Mouse (Mus musculus) heart, adult 11 months (tissue): ENCODE measurements at regions not wholly inside any gene's neighbourhood (a gene's known extent, or its start where the extent isn't known, plus 50 kb on each side); places are given as distances from the start of the nearest gene placed in this dataset.

ENCODE experiments used
- DNase-seq: peaks from one replicate; pipeline ENCODE4 v3.0.0; 2022

DNA sequence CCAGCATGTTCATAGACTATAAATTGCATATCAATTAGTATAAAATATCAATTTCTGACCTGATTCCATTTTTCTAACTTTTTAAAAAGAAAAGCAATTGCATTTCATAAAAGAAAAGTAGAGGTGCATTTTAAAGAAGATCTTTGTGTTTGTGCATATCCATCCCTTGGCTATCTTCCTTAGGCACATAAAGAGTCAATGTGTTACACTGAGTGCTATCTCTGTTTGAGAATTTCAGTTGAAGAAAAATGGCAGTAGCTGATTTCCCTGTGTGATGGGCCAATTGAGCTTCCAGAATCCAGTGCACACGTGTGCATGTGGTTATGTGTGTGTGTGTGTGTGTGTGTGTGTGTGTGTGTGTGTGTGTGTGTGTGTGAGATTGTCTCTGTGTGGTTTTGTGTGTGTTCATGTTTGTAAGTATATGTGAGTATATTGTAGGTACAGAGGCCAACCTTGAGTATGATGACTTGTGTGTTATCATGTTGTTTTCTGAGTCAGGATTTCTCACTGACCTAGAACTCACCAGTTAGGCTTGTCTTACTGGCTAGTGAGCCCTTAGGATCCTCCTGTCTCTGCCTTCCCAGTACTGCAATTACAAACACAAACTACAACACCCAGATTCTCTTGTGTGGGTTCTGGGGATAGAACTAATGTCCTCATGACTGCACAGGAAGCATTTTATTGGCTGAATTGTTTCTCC is 249.6 kb downstream of the Cdk5rap2 start:
- DNase-seq = no peak

DNA sequence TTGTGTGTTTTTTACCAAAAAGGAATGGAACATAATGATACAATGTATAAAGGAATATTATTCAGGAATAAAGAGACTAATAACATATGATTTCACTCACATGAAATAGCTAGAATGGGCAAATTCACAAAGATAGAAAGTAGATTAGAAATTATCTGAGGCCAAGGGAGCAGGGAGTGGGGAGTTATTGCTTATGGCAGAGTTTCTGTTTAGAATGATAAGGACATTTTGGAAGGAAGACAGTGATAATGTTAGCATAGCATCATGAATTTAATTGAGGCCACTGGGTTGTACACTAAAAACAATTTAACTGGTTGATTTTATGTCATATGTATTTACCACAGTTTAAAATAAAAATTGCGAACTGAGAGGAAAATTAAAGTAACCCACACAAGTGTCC is 250.2 kb downstream of the Cdk5rap2 start:
- no peak for DNase-seq

DNA sequence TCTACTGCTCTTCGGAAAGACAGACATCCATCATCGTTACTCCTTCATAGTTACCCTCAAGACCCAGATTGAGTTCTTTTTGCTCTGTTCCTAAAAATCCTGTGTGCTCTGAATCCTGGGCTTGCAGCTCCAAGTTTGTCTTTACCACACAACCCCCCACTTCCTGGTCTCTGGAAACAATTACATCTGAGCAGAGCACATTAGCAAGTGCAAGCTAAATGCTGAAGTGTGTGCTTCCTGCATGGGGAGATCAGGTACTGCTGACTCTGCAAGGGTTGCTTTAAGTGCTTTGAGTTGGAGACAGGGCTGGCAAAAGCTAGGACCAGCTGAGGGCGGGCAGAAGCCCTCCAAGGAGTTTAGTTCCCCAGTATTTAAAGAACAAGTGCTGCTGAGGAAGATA is 257.1 kb downstream of the Cdk5rap2 start:
- peak; percentile 77 for DNase-seq

DNA sequence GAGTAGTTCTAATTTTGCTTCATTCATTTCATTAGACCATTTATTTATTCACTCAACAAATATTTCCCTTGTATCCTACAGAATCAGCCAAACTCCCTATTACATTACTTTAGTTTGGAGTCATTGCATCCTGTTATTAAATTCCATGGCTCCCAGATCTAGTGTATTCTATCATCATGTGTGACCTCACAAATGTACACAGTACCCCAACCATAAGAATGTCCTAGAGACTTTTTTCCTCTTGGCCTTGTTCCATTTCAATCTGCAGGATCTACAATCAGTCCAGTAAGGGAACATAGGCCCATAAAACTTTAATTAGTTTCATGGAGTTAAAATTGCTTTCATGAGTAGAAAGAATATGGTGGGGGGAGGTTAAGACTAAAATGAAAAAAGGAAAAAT is 301.2 kb downstream of the Cdk5rap2 start:
- no peak for DNase-seq

DNA sequence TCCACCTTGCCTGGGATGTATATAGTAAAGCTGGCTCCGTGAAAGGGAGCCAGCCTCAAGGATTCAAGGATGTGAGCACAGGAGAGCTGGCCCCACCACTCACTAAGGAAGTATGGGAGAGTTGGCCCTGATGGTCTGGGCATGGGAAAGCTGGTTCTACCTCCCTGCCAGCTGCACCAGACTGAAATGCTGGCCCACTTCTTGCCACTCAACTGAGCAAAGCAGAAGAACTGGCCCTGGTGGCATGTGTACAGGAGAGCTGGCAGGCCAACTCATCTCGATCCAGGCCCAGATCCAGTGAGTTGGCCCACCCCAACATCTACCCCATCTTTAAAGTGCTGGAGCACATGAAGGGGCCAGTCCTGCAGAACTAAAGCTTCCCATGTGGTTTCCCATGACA is 304.5 kb downstream of the Cdk5rap2 start:
- DNase-seq = peak; percentile 84

DNA sequence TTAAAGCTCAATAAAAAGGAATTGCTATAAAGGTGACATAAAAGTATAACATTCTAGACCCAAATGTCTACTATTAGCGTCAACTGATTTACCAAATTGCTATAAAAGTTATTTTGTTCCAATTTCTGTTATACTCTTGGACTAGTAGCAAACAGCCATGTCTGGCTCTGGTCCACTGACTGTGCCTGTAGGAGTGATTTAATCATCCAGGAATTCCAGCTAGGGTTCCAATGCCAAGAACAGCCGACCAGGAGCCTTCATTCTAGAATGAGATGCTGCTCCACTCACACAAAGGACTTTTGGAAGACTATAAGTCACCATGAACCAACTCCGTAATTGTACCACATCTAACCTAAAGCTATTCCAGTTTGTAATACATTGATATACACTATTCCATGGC is 312.9 kb downstream of the Cdk5rap2 start:
- DNase-seq = peak; percentile 90

DNA sequence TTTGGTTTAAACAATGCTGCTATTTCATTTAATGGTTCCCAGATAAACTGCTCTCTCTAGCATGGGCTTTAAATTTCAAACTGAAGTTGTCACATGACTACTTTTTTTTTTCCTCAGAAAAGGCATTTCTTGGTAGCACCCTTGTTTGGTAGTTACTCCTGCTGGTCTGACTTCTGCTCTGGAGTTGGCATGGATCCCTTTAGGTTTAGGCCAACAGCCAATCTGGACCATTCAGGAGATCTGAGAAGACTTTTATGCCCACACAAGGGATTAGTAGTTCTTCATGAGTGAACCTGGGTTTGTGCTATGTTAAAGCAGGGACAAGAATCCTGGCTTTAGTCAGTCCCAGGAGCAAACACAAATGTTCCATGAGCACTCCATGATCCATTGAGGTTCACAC is 332.0 kb downstream of the Cdk5rap2 start:
- DNase-seq = peak; percentile 10

DNA sequence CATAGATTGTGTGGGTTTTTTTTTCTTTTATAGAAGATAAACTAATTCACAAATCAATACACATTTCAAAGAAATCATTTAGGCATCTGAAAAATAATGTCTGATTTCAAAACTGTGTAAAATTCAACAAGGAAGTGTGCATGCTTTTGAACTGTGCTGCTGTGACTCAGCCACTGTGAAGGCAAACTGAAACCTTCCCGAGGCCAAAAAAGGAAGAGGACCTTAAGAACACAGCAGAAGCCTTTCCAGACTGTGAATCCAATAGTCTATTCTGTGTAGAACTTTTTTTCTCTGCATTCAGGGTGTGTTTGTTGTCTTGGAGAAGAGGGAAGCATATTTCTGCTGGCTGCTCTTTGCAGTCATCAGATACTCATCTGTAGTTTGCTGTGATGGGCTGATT is 347.7 kb downstream of the Cdk5rap2 start:
- DNase-seq = peak; percentile 45

DNA sequence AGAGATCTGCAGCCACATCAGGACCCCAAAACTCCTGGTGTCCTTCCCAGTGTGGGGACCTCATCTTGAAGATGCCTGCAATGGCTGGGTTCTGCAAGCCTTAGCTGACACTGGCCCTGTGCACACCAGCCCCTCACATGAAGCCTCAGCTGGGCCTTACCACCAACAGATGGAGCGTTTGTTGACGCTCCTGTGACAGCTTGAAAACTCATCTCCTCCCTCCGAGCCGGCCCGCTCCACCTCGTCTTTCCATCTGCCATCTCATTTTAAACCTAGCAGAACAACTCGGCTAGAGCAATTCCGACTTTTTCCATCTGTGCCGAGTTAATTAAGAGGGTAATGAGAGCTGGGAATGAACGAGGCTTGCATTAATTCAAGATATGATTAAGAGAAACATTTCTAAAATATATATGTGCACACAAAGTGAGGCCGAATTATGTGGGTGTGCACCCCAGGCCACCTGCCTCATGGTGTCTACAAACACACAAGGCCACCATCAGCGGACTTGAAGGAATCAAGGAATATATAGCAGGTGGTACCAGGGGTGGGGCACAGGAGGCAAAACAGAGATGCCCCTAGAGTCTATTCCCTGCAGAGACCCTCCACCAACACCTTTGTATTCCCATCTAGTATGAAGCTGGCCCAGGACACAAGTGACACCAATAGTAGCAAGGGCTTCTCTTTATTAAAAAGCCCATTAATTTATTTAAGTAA is 351.3 kb downstream of the Cdk5rap2 start:
- DNase-seq = no peak

DNA sequence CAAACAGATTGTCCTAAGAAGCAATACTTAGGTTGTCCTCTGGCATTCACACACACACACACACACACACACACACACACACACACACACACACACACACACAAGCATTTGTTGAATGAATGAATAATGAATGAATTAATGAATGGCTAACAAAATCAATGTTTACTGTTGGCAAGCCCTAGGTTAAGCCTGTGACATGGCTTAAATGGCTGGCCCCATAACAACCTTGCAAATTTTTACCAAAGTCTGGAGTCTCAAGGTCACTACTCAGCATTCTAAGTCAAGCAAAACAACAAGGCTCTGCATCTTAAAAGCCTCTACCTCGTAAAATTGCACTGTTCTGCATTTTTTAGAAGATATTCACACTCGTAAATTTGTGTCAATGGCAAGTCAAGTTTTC is 357.1 kb downstream of the Cdk5rap2 start:
- DNase-seq = no peak

DNA sequence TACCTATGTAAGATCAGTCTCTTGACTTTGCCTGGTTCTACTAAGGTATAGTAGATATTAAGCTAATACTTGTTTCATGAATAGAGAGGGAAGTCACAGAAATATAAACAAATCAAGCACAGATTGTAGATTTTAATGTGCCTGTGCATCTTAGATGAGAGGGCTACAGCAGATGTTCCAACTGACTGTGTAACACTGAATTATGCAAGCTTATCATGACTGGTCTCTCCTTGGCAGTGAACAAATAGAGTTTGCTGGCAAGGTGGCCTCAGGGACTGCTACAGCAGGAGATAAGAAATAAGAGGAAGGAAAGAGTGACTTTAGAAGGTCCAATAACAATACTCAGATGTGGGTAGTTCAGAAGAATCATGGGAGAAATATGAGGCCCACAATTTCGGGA is 372.0 kb downstream of the Cdk5rap2 start:
- peak; percentile 72 for DNase-seq

DNA sequence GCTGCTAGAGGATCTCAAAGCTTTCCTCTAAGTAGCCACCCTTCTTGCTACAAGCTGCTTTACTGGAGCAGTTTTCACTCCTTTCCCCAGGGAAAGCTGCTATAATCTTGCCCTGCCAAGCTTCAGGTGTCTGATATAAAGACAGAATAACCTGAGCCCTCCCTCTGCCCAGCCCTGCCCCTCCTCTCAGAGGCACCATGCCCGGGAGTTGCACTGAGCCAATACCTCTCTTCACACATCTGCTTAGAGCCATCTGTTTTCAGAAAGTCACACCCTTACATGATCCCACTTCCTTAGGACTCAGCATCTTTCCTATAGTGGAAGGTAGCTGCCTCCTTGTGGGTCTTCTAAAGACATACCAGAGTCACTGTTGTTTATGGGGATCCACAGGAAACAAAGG is 374.3 kb downstream of the Cdk5rap2 start:
- peak; percentile 40 for DNase-seq

DNA sequence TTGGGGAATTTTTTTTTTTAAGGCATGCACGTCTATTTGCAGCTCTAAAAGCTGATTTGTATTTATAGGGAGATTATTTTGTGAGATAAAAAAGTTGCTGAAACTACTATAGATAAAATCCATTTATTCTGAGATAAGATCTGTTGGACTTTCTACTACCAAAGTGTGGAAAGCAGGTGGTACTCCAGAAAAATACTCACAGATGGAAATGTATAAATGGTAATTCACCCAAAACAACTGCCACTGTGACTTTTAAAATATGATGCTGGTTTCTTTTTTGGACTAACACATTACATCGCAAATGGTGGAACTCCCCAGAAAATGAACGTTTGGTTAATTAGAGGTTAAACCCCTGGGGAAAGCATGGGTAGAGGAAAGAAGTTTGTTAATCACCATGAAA is 377.7 kb downstream of the Cdk5rap2 start:
- DNase-seq = no peak

DNA sequence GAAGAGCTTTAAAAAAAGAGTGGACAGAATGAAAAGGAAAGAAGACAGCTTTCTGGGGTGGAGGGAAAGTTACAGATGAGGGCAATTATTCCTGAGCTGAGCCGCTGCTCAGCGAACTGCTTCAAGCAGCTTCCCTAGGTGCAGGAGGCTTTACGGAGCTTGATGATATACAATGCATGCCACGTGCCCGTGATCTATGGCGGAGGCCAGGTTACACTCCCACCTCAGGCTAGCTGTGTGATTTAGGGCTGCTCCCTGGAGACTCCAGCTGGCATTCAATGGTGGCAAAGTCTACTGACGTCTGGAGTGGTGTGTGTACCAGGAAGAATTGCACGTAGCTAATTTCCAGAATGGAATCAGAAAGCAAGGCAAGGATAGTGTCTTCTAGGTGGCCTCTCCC is 383.4 kb downstream of the Cdk5rap2 start:
- no peak for DNase-seq

DNA sequence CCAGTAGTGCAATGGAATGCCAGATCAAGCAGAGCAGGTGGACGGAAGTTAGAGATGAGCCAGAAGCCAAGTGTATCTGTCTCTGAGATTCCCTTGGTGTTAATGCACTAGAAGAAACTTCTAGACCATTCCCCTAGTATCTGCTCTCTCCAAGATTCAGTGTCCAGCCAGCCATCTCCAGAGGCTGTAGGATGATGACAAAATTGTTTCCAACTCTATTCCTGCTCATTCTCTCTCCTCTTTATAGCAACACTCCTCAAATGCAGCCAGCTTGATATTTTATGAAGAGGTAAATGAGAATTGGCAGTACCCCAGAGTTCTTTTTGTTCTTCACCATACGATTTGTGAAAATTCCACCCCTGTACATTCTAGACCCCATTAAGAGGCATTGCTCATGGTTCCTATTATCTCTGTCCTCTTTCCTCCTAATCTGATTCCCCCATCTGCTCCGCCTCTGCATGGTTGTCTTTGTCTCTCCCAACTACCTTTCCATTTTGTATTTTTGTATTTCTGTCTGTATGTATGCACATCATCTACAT is 385.3 kb downstream of the Cdk5rap2 start:
- peak; percentile 66 for DNase-seq

DNA sequence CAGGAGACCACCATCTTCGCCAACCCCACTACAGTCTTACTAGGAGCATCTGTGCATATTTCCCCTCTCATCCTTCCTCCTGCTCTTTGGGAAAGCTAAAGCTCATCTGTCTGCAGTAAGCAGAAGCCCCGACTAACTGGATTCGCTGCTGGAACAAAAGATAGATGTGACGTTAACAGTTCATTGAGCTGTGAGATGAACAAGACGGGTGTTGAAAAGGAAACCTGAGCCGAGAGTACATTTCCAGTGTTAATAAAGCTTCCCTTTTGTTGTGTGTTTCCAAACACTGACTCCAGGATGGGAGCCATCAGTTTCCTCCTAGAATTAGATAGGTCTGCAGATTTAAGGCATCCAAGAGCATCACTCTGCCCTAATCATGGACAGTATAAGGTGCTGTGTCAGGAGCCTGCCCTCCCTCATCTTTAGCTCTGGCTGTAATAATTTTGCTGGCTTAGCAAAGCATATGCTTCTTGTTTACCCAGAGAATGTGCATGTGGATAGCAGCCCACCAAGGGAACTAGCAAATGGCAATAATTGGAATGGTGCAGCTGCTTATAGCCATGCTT is 389.3 kb downstream of the Cdk5rap2 start:
- DNase-seq = no peak

DNA sequence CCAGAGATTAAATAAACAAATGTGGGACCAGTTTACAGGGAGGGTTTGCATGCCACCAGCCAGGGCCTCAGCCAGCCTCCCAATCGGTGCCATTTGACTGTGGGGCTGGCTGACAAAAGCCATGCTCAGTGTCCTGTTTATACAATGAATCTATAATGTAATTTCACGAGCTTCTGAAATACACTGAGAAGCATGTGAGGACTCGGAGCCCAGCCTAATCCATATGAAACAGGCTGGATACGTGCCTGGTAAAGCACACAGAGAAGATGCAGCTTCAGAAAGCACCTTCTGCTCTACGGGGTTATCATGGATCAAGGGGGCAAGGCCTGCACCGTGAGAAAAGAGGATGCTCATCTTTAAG is 398.0 kb downstream of the Cdk5rap2 start:
- no peak for DNase-seq

DNA sequence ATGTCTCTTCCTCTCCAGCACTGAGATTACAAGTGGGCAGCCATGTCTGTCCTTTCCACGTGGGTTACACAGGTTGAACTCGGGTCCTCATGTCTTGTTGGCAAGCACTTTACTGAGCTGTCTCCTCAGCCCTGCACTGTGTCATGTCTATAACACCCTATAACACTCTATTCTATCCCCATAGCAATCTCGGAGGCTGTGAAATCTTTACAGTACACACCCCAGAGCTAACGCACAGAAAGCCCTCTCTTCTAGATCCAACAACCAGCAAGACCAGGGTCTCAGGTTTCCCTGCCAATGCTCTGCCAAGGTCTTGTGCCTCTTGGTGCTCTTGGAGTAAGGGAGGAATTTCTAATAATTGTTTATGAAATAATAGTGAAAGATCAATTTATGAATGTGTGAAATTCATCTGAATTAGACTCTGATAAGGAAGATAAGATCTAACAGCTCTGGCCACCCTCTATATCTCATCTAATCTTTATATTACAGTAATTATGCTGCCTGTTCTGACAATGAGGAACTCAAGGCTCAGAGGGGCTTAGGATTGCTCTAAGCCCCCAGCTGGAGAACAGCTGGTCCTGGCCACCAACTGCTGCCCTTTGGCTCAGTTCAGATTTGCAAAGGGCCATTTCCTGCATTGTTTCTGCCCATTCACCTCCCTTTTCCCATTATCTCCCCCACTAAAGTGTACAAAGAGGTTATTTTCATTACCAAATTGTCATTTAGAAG is 398.6 kb downstream of the Cdk5rap2 start:
- DNase-seq = no peak

DNA sequence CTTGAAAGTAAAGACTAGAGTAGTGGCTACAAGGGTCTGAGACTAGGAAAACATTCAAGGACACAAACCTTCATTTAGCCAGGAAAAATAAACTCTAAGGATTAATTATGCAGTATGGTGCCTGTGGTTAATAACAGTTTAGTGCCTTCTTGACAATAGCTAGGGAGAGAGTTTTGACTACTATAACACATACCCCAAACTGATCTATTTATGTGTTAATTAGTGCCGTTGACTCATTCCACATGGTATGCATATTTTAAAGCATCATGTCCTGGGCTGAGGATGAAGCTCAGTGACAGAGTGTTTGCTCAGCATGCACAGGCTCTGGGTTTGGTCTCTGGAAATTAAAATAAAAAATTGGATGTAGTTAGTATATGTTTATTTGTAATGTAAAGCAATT is 399.8 kb downstream of the Cdk5rap2 start:
- no peak for DNase-seq

DNA sequence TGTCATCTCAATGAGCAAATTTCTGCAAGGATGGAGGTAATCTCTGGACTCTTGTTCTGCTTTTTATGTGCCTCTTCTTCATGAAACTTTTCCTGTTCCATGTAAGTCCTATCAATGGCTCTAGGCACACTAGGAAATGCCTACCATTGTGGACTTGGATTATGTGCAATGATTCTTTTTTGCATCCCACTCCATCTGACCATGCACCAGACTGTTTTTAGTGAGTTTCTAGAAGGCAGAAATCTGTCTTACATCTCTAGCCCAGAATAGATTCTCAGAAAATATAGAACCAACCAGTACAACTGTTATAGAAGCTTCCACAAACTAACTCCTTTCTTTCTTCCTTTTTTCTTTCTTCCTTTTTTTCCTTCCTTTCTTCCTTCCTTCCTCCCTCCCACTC is 405.3 kb downstream of the Cdk5rap2 start:
- DNase-seq = no peak

DNA sequence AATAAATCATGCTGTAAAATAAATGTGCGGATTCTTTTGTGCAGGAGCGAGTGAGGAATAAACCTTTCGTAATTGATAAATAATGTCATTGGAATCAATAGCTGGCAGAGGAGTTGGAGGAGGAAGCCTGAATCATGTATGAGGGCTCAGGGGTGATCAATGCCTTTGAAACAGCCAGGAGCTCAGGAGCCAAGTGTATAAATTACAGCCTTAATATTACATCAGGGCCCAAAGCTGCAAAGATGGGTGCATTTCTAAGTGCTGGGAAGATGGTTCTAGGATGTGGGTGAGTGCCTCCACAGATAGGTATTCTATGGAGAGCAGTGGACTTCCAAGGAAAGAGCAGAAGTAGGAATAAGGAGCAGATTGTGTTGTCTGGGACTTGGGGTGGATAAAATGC is 417.0 kb downstream of the Cdk5rap2 start:
- peak; percentile 64 for DNase-seq

DNA sequence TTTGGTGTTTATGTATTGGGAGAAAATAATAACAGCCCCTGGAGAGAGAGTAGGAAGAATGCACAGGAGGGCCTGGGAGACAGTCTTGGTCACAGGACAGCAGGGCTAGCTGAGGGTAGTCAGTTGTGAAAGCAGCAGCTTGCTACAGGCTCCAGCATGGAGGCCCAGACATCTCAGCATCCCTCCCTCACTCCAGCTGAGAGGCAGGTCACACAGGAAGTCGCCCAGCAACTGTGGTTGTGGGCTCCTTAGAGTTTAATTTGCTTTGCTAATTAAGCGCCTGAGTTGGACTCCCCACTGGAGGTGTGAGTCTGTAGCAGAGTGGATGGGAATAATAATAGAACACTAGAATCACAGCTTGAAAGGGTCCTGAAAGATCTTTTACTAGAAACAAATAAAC is 436.0 kb downstream of the Cdk5rap2 start:
- peak; percentile 45 for DNase-seq

DNA sequence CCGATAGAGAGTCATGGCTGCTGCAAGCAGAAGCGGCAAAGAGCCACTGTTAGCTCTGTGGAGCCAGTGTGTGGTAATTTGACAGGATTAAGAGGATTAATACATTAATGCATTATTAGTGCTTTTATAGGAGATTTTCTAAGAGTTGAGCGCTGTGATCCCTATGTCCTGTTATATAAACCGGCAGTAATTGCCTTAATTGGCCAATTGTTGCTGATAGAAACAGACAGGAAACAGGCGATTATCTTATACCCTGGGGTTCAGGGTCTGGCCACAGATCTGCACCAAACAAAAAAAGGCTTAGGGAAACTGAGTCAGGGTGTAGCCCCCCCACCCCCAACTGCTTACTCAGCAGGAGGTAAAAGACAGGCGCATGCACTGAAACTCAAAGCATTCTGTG is 436.7 kb downstream of the Cdk5rap2 start:
- DNase-seq = peak; percentile 73

DNA sequence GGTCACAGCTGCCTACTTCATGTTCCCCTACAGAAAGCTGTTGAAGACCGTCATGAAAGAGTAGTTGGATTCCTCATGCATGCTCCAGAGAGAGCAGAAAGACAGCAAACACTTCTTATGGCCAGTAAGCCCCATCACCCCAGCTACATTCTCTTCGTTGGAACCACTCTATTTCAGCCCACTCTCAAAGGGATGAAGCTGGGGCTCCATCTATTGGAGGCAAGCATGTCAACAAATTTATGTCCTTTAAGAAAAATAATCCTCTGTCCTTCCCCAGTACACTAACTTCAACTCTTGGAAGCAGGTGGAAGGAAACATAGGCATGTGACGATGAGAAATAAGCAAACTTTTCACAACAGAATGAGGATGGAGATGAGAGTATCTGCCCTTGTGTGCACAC is 438.5 kb downstream of the Cdk5rap2 start:
- peak; percentile 40 for DNase-seq
